Mouse (Mus musculus): ENCODE data around the gene Lysmd1.

Gene Lysmd1

DNA sequence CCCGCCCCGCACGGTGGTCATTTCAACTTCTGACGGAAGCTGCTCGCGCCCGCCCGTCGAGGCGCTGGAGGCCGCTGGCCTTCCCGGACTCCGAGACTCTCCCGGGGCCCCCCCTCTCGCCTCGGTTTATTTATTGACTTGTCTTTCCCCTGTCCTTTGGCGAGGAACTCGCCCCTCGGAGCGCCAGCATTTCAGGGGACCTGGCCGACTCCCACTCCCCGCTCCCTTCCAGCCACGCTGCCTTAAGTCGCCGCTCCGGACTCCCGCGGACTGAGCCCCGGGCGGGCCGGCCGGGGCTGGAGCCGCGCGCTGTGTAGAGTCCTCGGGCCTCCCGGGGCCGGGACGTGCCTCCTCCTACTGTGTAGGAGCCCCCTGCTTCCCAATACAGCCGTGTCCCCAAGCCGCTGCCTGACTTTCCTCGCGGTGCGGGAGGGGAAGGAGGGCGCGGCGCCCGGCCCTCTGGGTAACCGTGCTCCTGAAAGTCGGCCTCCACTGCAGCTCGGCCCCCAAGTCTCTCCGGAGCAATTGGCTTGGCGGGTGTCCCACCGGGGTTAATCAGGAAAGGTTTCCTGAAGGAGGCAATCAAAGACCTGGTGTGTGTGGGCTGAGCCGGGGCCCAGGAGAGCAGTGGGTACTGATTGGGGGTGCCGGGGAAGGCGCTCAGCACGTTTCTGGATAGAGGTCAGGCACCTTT lies 39.5 kb downstream of the Lysmd1 start:
- peak; percentile 13 to 26 for DNase-seq (ENCODE audit: low spot score in 2 of 2)

DNA sequence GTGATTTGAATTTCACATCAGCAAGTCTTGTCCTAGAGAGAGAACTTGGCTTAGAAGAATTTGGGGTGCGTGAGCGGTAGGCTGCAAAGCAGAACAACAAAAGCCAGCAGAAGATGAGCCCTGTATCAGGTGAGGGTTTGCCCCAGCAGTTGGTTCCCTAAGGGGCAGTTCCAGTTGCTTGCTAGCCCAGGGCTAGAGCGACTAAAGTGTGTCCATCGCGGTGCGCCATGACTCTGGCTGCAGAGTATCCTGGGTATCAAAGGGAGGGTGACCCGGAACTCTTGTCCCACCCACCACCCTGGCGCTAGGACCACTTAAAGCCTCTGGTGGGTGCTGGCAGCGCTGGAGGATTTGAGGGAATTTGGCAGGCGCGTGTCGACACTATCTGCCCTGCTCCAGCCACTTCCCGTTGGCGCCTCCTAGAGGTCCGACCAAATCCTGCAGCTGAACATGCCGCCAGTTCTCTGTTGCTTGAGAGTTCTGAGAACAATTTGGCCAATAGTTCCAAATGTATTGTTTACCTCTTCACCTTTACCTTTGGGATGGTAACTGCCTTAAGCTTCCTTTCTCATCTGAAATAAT lies 40.2 kb downstream of the Lysmd1 start:
- DNase-seq (ENCODE audit: low spot score in 2 of 2), result peak; percentile 52 to 86

GRCm38 (mm10) chr3:95176500-95176899 lies 42.6 kb downstream of the Lysmd1 start:
- DNase-seq (ENCODE audit: low spot score in 2 of 2), result no peak

DNA sequence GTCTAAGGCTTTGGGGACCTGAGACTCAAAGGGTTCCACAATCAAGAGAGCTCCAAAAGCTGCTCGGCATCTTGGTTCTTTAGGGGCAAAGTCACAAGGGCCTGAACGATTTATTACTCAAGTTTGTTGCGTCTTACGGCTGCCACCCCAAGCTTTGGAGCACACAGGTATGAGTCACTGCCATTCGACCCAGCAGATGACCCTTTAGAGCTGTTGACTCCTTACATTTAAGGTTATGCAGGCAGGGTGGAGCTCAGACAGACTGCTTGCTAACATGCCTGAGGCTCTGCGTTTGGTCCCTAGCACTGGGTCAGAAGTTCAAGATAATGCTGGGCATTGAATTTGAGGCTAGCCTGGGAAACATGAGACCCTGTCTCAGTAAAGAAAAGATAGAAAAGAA lies 43.7 kb downstream of the Lysmd1 start:
- DNase-seq (ENCODE audit: low spot score in 2 of 2), result no peak

- DNase-seq (ENCODE audit: low spot score in 2 of 2), result no peak
Measured at GRCm38 (mm10) chr3:95178948-95179347, 45.1 kb downstream of the Lysmd1 start.

GRCm38 (mm10) chr3:95179890-95180289 lies 46.0 kb downstream of the Lysmd1 start:
- no peak for DNase-seq (ENCODE audit: low spot score in 2 of 2)

- DNase-seq (ENCODE audit: low spot score in 2 of 2), result no peak
Measured at GRCm38 (mm10) chr3:95181841-95182240, 48.0 kb downstream of the Lysmd1 start.

GRCm38 (mm10) chr3:95184796-95185577 lies 51.1 kb downstream of the Lysmd1 start:
- DNase-seq (ENCODE audit: low spot score in 2 of 2), result no peak

DNA sequence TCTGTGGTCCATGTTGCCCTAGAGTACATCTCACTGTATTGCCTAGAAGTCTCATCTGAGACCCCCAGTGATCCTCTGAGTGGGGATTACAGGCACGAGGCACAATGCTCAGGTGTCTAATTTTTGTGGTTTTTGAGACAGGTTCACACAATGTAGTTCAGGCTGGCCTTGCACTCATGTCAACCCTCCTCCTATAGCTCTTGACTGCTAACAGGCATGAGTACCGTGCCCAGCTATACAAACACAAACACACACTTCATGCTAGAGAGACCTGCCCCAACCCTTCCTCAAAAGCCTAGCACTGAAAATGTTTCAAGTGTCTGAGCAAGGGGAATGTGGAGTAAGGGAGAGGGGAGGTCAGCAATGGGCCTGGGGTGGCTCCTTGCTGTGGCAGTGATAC lies 52.2 kb downstream of the Lysmd1 start:
- no peak for DNase-seq (ENCODE audit: low spot score in 2 of 2)

GRCm38 (mm10) chr3:95186888-95187287 lies 53.0 kb downstream of the Lysmd1 start:
- no peak for DNase-seq (ENCODE audit: low spot score in 2 of 2)
